Mouse (Mus musculus): Measurements from ENCODE around the gene Dhx40.
"Not testable (repeated sequence)": the region's sequence is repeated elsewhere in the genome, so short reads cannot be mapped to it uniquely, and the experiment has no call there.

The Dhx40 gene

DNA sequence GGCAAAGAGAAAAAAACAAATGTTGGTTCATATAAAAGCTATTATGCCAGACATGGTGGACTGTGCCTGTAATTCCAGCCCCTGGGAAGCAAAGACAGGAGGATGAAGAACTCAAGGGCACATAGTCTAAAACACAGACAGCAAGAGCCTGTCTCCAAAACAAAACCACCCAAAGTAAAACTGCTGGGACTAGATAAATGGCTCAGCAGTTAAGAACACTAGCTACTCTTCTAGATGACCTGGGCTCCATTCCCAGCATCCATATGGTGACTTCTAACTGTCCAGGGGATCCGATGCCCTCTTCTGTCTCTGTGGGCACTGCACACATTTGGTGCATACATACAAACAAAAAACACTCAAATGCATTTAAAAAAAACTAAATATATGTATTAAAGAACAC lies 56.5 kb downstream of the Dhx40 start:
- no peak for ATAC-seq (ENCODE audit: low TSS enrichment)

DNA sequence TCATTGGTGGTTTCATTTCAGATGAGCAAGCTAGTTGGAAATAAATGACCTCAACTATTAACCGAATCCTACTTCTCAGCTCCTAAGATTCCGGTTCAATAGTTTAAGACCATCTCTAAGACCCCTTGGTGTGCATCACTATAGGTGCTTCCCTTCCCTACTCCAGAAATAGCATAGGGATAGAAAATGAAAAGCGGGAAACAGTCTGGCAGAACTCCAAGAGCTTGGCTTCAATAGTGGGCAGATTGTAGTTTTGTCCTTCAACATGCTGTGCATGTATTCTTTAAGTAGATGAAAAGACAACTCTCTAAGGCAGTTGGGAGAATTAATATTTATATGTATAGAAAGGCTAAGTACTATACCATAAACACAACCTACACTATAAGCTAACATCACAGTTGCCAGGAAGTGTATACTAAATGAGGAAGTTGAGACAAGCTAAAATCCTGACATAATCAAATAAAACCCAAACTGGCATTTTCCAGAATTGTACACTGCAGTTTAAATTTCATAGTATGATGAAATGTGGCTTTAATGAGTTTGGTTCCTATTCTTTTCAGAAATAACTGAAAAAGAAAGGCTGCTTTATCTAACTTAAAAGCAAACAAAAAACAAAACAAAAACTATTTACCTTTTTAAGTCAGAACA lies 57.6 kb downstream of the Dhx40 start:
- ATAC-seq (ENCODE audit: low TSS enrichment), result no peak

GRCm38 (mm10) chr11:86745634-86746404 lies 61.7 kb downstream of the Dhx40 start:
- ATAC-seq (ENCODE audit: low TSS enrichment), result peak; percentile 9; the same call in 1 of the 2 replicates

DNA sequence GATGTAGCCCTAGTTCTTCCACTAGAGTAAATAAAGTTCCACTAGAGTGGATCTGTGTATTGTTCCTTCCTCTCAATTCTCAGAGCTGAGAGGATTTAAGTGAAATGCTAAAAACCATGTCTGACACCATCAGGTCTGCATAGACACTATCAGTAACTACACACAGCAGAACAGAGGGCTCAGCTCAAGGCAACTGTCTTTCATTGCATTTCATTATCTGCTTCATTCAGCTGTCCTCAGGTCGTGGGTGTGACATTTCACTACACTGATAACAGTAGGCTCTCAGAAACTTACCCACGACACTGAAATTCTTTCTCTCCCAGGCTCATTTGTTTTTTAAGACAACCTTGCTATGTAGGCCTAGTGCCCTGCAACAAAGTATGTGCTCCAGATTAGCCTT lies 64.9 kb downstream of the Dhx40 start:
- ATAC-seq (ENCODE audit: low TSS enrichment), result no peak

GRCm38 (mm10) chr11:86741505-86741904 lies 66.0 kb downstream of the Dhx40 start:
- ATAC-seq (ENCODE audit: low TSS enrichment), result no peak

GRCm38 (mm10) chr11:86739470-86739869 lies 68.1 kb downstream of the Dhx40 start:
- no peak for ATAC-seq (ENCODE audit: low TSS enrichment)

GRCm38 (mm10) chr11:86738956-86739355 lies 68.6 kb downstream of the Dhx40 start:
- no peak for ATAC-seq (ENCODE audit: low TSS enrichment)

- not testable (repeated sequence) for ATAC-seq (ENCODE audit: low TSS enrichment)
Measured at GRCm38 (mm10) chr11:86738308-86738707, 69.2 kb downstream of the Dhx40 start.

- ATAC-seq (ENCODE audit: low TSS enrichment), result no peak
Measured at GRCm38 (mm10) chr11:86737301-86738000, 70.1 kb downstream of the Dhx40 start.

DNA sequence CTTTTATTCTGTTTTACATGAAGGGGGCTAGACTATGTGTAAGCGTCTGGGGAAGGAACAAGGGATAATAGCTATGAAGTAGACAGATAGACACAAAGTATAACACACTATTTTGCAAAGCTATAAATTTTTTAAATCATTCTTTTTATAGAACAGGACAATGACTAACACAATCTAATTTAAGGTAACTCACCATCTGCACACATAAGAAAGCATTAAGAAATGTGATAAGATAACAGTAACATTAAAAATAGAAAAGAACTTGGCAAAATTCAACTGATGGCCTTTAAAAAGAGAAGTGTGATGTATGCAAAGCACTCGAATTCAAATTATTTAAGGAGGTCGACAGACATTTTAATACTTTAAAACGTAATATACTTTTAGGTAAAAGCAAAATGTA lies 72.6 kb downstream of the Dhx40 start:
- ATAC-seq (ENCODE audit: low TSS enrichment), result no peak

DNA sequence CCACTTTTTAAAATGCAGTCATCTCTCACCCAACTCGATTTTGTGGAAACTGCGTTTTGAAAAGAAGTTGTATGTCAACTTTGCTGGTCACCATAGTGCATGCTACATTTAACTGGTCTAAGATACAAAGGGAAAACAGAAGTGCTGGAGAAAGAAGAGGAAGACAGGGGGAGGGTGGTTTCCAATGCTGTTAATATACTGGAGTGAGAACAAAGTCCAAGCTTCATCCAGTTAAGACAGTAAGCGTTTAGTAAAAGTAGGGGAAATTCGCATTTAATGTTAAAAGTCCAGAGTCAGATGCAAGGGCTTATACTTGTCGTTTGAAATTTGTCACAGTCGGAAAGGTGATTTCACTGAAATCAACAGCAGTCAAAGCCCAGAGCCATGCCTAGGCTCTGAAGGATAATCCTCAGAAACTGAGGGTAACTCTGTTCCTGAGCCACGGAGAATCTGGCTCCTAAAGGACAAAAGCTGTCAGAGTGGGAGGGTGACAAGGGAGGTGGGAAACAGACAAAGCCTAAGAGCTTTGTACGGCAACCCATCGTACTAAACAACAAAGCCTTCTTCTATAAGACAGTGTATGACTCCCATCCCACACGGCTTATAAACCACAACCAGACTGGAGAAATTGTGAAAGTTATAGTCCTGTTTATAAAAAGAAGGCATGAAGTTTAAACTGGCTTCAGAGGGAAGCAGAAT lies 73.2 kb downstream of the Dhx40 start:
- peak; percentile 70; the same call in 1 of the 2 replicates for ATAC-seq (ENCODE audit: low TSS enrichment)

DNA sequence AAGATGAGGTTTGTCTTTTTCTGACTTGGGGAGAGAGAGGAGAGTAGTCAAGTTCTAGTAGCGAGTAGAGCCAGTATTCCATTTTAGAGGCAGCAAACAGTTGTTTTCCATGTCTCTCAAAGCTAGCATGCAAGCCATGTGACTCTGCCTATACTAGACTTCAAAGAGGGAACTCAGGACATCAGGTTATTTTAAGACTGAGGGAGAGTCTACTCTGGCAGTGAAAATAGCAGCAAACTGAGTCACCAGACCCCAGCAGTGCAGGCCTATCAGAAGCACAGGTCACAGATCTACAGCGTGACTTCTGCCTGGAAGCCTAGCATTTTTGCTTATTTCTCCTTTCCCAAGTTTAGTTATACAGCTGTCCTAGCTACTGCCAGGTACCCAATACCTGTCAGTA lies 76.1 kb downstream of the Dhx40 start:
- ATAC-seq (ENCODE audit: low TSS enrichment), result peak; percentile 73; the same call in 1 of the 2 replicates

DNA sequence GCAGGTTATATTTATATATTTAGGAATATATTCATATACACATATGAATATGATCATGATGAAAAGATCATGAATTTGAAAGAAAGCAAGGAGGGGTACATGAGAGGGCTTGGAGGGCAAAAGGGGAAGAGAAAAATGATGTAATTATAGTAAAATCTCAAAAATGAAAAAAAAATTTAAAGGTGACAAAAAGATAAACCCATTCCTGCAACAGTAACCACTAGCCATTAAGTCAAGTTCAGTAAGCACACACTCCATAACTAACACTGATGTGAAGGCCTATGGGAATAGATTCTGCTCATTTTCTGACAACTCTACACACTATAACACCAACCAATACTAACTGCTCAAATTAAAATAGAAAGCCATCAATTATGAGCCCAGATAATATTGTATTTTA lies 81.9 kb downstream of the Dhx40 start:
- no peak for ATAC-seq (ENCODE audit: low TSS enrichment)

GRCm38 (mm10) chr11:86724982-86725381 lies 82.6 kb downstream of the Dhx40 start:
- no peak for ATAC-seq (ENCODE audit: low TSS enrichment)

GRCm38 (mm10) chr11:86724004-86724403 lies 83.5 kb downstream of the Dhx40 start:
- no peak for ATAC-seq (ENCODE audit: low TSS enrichment)

DNA sequence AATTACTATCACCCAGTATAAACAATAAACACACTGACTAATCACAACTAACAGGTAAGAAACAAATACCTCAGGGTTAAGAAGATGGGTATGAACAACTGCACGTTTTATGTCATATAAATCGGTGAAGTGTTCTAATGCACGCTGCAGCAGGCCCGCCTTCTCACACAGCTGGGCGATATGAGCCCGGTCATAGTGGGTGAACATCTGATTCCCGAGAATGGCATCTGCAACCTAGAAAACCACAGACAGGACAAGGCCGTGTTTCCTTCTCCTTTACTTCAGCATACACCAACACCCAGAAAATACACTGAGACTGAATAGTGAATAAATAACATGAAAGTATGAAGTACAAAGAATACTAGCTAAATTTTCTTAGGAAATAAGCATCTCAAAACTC lies 88.2 kb downstream of the Dhx40 start:
- ATAC-seq (ENCODE audit: low TSS enrichment), result no peak

Measured in frontal cortex, adult (tissue).